Mouse (Mus musculus) embryonic fibroblast, embryonic 13.5 days (primary cell): Measurements from ENCODE around the gene Itgbl1. TPM values are rescaled to one million over a fixed set of nuclear protein-coding genes. Genes with fewer than 3 reads are reported as not detected.

Experiments
- H3K27ac ChIP-seq: 2 replicates; pipeline ENCODE4 v1.5.1; 2012; ENCODE audit warnings: low read length, control low read depth, inconsistent platforms; ENCODE audit not compliant: insufficient read depth
- H3K4me1 ChIP-seq: 2 replicates; pipeline ENCODE4 v1.6.1; 2011; ENCODE audit warnings: low read length; ENCODE audit not compliant: control insufficient read depth, insufficient read depth
- H3K4me3 ChIP-seq: 2 replicates; pipeline ENCODE4 v1.5.1; 2011; ENCODE audit warnings: mild to moderate bottlenecking, control low read depth, low read length; ENCODE audit not compliant: insufficient read depth
- CTCF ChIP-seq: IDR thresholded peaks from 2 replicates; pipeline ENCODE4 v1.5.1; 2011; ENCODE audit warnings: mild to moderate bottlenecking, control low read depth, low read length, moderate library complexity, borderline replicate concordance; ENCODE audit not compliant: insufficient read depth
- POLR2A ChIP-seq: IDR thresholded peaks from 2 replicates; pipeline ENCODE4 v1.6.1; 2011; ENCODE audit warnings: low read depth, mild to moderate bottlenecking, control low read depth, low read length, moderate library complexity
- polyA plus RNA-seq: library from polyadenylated mRNA; stranded (reverse); fragments of >200 nt; gene quantifications from 2 replicates; pipeline ENCODE4 v1.2.4, GENCODE M21; 2011; ENCODE audit warnings: low read depth; ENCODE audit not compliant: missing spikeins, insufficient read length

The Itgbl1 gene
- polyA plus RNA-seq, 1 experiment, result 39.7 TPM

- Histone ChIP-seq H3K4me1 (no peaks in the 10 kb centered on the region), H3K4me3 (no peak overlapping the region), H3K27ac (no peak overlapping the region)
- TF ChIP-seq POLR2A, result no peak
- no peak for TF ChIP-seq CTCF
Measured at GRCm38 (mm10) chr14:123714751-123715150, 55.0 kb downstream of the Itgbl1 start.

- TF ChIP-seq CTCF (no peak), POLR2A (no peak)
- Histone ChIP-seq H3K4me1 (no peaks in the 10 kb centered on the region), H3K27ac (no peak overlapping the region)
Measured at GRCm38 (mm10) chr14:123742055-123742454, 82.3 kb downstream of the Itgbl1 start.

GRCm38 (mm10) chr14:123751017-123751416 is 91.2 kb downstream of the Itgbl1 start:
- H3K4me3 ChIP-seq, result no peak overlapping the region
- no peaks in the 10 kb centered on the region for H3K4me1 ChIP-seq
- H3K27ac ChIP-seq, result no peak overlapping the region
- TF ChIP-seq CTCF (no peak), POLR2A (no peak)

More at GRCm38 (mm10) chr14:123742055-123742454, 82.3 kb downstream of the Itgbl1 start:
- H3K4me3 ChIP-seq, result no peak overlapping the region

GRCm38 (mm10) chr14:123759534-123759933 is 99.8 kb downstream of the Itgbl1 start:
- Histone ChIP-seq H3K4me3 (no peak overlapping the region), H3K4me1 (no peaks in the 10 kb centered on the region), H3K27ac (no peak overlapping the region)
- TF ChIP-seq CTCF (no peak), POLR2A (no peak)

GRCm38 (mm10) chr14:123760079-123760478 is 100.3 kb downstream of the Itgbl1 start:
- Histone ChIP-seq H3K27ac (no peak overlapping the region), H3K4me3 (no peak overlapping the region), H3K4me1 (no peaks in the 10 kb centered on the region)
- TF ChIP-seq POLR2A (no peak), CTCF (no peak)

- H3K4me1 ChIP-seq, result no peaks in the 10 kb centered on the region; the same call in 1 of the 2 replicates
- no peak overlapping the region for H3K27ac ChIP-seq
- H3K4me3 ChIP-seq, result no peak overlapping the region
- TF ChIP-seq POLR2A (no peak), CTCF (no peak)
Measured at GRCm38 (mm10) chr14:123801744-123802143, 142.0 kb downstream of the Itgbl1 start.

- no peak overlapping the region for H3K27ac ChIP-seq
- H3K4me1 ChIP-seq, result no peaks in the 10 kb centered on the region
- H3K4me3 ChIP-seq, result no peak overlapping the region
- TF ChIP-seq POLR2A, result no peak
- no peak for TF ChIP-seq CTCF
Measured at GRCm38 (mm10) chr14:123837662-123838061, 177.9 kb downstream of the Itgbl1 start.

GRCm38 (mm10) chr14:123843675-123844425 is 184.1 kb downstream of the Itgbl1 start:
- Histone ChIP-seq H3K27ac (no peak overlapping the region), H3K4me3 (no peak overlapping the region), H3K4me1 (no peaks in the 10 kb centered on the region)
- TF ChIP-seq POLR2A, result no peak
- TF ChIP-seq CTCF, result no peak

- TF ChIP-seq POLR2A, result no peak
- no peak for TF ChIP-seq CTCF
- Histone ChIP-seq H3K4me1 (no peaks in the 10 kb centered on the region), H3K27ac (no peak overlapping the region), H3K4me3 (no peak overlapping the region)
Measured at GRCm38 (mm10) chr14:123864531-123864930, 204.8 kb downstream of the Itgbl1 start.
